Mouse (Mus musculus): ENCODE data around the gene Suds3. TPM values are rescaled to one million over a fixed set of nuclear protein-coding genes. Genes with fewer than 3 reads are reported as not detected.

Gene Suds3
- polyA plus RNA-seq, 1 experiment from 2014 or later = 20.9 TPM

DNA sequence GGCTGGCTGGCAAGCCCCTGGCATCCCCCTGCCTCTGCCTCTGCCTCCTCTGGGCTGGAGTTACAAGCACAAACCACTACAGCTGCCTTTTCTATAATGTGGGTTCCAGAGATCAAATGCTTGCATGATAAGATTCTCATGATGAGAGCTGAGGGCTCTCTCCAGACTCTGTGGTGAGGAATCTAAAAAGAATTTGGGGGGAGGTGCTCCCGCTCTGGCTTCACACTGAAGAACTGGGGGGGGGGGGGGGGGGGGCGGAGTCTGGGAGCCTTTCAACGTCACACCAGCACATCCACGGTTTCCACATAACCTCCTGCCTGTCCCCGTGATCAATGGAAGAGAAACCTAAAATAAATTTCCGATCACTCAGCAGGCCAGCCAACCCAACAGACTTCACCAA is 26.1 kb downstream of the Suds3 start:
- Histone ChIP-seq H3K4me2 (ENCODE audit: low read depth, low read length) (no peak overlapping the region), H3K4me1 (ENCODE audit: control insufficient read depth, insufficient read depth, low read length) (peaks cover 9% of the 10 kb centered on the region; the same call in 1 of the 2 replicates), H3K36me3 (ENCODE audit: control insufficient read depth, insufficient read depth, low read length) (peaks cover 27% of the 10 kb centered on the region), H3K9me3 (ENCODE audit: control insufficient read depth, low read length) (no peaks in the 10 kb centered on the region), H3K9ac (ENCODE audit: low read depth, low read length) (no peak overlapping the region), H3K4me3 (ENCODE audit: low read length) (no peak overlapping the region), H3K27ac (ENCODE audit: low read length) (no peak overlapping the region), H3K27me3 (replicated peaks; ENCODE audit: control insufficient read depth, insufficient read depth, low read length) (no peaks in the 10 kb centered on the region)
- ATAC-seq = peak; percentile 50; the same call in 1 of the 2 replicates
- WGBS = 21% methylated on average over 6 of the region's 6 CpGs

DNA sequence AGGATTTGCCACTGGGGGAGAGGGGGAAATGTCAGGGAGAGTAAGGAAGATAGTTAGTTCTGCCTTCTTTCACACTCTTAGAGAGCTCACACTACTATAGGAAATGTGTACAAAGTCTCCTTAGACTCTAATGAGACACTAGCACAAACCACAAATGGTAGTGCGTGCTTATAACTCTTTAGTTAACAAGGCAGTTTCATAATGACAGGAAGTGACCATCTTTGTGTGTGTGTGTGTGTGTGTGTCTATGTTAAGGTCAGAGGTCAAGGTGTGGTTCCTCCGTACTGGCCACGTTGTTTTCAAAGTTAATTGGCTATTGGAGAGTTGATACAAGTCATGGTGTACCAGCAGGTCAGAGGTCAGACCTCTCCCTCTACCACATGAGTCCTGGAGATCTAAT is 26.8 kb downstream of the Suds3 start:
- Histone ChIP-seq H3K27me3 (replicated peaks; ENCODE audit: control insufficient read depth, insufficient read depth, low read length) (no peaks in the 10 kb centered on the region), H3K9ac (ENCODE audit: low read depth, low read length) (no peak overlapping the region), H3K9me3 (ENCODE audit: control insufficient read depth, low read length) (no peaks in the 10 kb centered on the region), H3K36me3 (ENCODE audit: control insufficient read depth, insufficient read depth, low read length) (peaks cover 24% of the 10 kb centered on the region), H3K4me3 (ENCODE audit: low read length) (no peak overlapping the region), H3K27ac (ENCODE audit: low read length) (no peak overlapping the region), H3K4me1 (ENCODE audit: control insufficient read depth, insufficient read depth, low read length) (peaks cover 9% of the 10 kb centered on the region; the same call in 1 of the 2 replicates), H3K4me2 (ENCODE audit: low read depth, low read length) (no peak overlapping the region)
- 40% methylated on average over 3 of the region's 3 CpGs for WGBS
- no peak for ATAC-seq

DNA sequence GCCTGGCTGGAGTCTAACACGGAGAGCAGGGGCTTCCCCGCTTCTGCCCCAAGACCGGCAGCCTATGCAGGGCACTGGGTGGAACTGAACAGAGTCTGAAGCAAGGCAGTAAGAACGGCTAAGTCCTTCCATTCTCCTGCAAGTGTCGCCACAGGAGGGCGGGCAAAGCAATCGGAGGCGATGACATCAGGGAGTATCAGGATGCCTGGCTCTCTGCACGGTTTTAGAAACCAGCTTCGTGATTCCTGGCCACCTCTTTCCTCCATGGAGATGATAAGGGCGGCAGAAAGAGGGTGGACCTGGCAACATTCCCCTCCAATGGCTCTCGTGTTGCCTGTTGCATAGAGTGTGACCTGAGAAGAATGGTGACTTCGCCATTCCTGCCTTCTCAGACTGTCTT is 28.2 kb downstream of the Suds3 start:
- peak overlapping the region; percentile 7 for H3K4me3 ChIP-seq (ENCODE audit: low read length)
- peak overlapping the region; percentile 40 for H3K4me2 ChIP-seq (ENCODE audit: low read depth, low read length)
- H3K9me3 ChIP-seq (ENCODE audit: control insufficient read depth, low read length) = no peaks in the 10 kb centered on the region
- no peak overlapping the region; the same call in 1 of the 2 replicates for H3K9ac ChIP-seq (ENCODE audit: low read depth, low read length)
- peaks cover 9% of the 10 kb centered on the region; the same call in 1 of the 2 replicates for H3K4me1 ChIP-seq (ENCODE audit: control insufficient read depth, insufficient read depth, low read length)
- ATAC-seq = no peak
- WGBS = 5% methylated on average over 13 of the region's 13 CpGs
- H3K27ac ChIP-seq (ENCODE audit: low read length) = no peak overlapping the region
- H3K36me3 ChIP-seq (ENCODE audit: control insufficient read depth, insufficient read depth, low read length) = peaks cover 13% of the 10 kb centered on the region; the same call in 1 of the 2 replicates
- H3K27me3 ChIP-seq (replicated peaks; ENCODE audit: control insufficient read depth, insufficient read depth, low read length) = no peaks in the 10 kb centered on the region

DNA sequence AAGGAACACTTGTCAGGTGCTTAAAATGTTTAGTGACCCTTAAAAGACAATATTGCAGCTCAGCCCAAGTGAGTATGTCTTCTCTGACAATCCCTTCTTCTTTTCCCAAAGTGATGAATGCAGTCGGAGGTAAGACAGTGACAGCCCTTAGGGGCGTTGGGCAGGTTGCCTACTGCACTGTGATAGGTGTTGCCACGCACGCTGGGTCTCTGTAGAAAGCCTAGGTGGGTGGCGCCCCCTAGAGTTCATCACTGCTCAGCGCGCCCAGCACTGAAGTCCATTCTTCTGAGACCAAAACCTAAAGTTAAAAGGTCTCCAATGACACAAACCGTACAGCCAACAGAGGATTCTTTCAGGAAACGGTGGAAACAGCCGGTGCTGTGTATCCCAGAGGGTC is 46.4 kb downstream of the Suds3 start:
- 0 out of 2 replicates have a peak overlapping the region, but pooled peaks have one; percentile 7 for H3K4me2 ChIP-seq (ENCODE audit: low read depth, low read length)
- ATAC-seq = 0 out of 2 replicates have a peak, but pooled peaks have one; percentile 38

DNA sequence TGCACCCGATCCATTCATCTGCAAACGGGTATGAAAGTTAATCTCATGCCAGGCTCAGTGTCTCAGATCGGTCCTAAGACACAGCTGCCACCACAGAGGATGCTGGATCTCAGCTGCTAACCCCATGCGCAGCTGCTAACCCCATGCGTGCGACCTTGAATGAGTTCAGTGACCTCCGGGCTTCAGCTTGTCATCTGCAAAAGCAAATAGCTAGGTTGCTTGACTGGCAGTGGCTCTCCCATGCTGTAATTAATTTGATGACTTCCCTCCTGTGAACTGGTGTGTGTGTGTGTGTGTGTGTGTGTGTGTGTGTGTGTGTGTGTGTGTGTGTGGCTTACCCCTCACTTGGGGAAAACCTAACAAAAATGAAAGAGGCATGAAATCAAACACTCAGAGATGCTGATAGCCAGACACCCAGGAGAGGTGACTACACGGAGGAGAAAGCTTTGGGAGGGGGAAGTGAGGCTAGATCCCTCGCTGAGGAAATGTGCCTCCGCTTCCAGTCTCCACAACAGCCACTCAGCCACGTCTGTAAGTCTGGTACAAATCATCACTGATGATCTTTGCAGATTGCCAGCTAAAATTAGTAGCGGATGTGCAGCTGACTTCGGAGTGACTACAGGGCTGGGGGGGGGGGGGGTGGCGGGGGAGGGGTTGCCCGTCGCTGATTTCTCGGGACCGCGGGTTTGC is 47.0 kb downstream of the Suds3 start:
- 0 out of 2 replicates have a peak overlapping the region, but pooled peaks have one; percentile 7 for H3K4me2 ChIP-seq (ENCODE audit: low read depth, low read length)
- WGBS = 25% methylated on average over 19 of the region's 19 CpGs

More for the DNA sequence above, 46.4 kb downstream of the Suds3 start:
- Histone ChIP-seq H3K36me3 (ENCODE audit: control insufficient read depth, insufficient read depth, low read length) (no peaks in the 10 kb centered on the region), H3K27me3 (replicated peaks; ENCODE audit: control insufficient read depth, insufficient read depth, low read length) (no peaks in the 10 kb centered on the region), H3K27ac (ENCODE audit: low read length) (no peak overlapping the region), H3K4me1 (ENCODE audit: control insufficient read depth, insufficient read depth, low read length) (no peaks in the 10 kb centered on the region), H3K9ac (ENCODE audit: low read depth, low read length) (no peak overlapping the region), H3K9me3 (ENCODE audit: control insufficient read depth, low read length) (no peaks in the 10 kb centered on the region), H3K4me3 (ENCODE audit: low read length) (no peak overlapping the region)
- 13% methylated on average over 10 of the region's 10 CpGs for WGBS

DNA sequence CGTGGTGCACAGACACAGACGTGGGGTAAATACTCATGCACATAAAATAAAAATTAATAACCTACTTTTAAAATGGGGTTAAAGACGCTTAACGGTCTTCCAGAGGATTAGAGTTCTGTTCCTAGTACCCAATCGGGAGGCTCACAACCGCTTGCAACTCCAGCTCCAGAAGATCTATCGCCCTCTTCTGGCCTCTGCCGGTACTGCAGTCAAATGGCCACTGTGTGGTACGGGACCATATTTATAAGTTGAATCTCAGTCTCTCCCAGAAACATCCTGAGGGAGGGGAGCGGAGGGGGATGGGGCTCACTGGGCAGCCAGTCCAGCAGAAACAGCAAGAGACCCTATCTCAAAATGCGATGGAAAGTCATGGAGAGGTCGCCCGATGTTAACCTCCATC is 47.7 kb downstream of the Suds3 start:
- no peaks in the 10 kb centered on the region for H3K9me3 ChIP-seq (ENCODE audit: control insufficient read depth, low read length)
- no peak overlapping the region for H3K4me3 ChIP-seq (ENCODE audit: low read length)
- no peaks in the 10 kb centered on the region for H3K27me3 ChIP-seq (replicated peaks; ENCODE audit: control insufficient read depth, insufficient read depth, low read length)
- no peak overlapping the region for H3K27ac ChIP-seq (ENCODE audit: low read length)
- no peaks in the 10 kb centered on the region for H3K4me1 ChIP-seq (ENCODE audit: control insufficient read depth, insufficient read depth, low read length)
- no peak overlapping the region for H3K9ac ChIP-seq (ENCODE audit: low read depth, low read length)
- ATAC-seq = no peak
- WGBS = 80% methylated on average over 13 of the region's 13 CpGs
- no peak overlapping the region for H3K4me2 ChIP-seq (ENCODE audit: low read depth, low read length)
- no peaks in the 10 kb centered on the region for H3K36me3 ChIP-seq (ENCODE audit: control insufficient read depth, insufficient read depth, low read length)

More for the DNA sequence above, 47.0 kb downstream of the Suds3 start:
- Histone ChIP-seq H3K4me1 (ENCODE audit: control insufficient read depth, insufficient read depth, low read length) (no peaks in the 10 kb centered on the region), H3K27me3 (replicated peaks; ENCODE audit: control insufficient read depth, insufficient read depth, low read length) (no peaks in the 10 kb centered on the region), H3K36me3 (ENCODE audit: control insufficient read depth, insufficient read depth, low read length) (no peaks in the 10 kb centered on the region), H3K9ac (ENCODE audit: low read depth, low read length) (no peak overlapping the region), H3K4me3 (ENCODE audit: low read length) (no peak overlapping the region), H3K9me3 (ENCODE audit: control insufficient read depth, low read length) (no peaks in the 10 kb centered on the region), H3K27ac (ENCODE audit: low read length) (no peak overlapping the region)
- no peak for ATAC-seq

DNA sequence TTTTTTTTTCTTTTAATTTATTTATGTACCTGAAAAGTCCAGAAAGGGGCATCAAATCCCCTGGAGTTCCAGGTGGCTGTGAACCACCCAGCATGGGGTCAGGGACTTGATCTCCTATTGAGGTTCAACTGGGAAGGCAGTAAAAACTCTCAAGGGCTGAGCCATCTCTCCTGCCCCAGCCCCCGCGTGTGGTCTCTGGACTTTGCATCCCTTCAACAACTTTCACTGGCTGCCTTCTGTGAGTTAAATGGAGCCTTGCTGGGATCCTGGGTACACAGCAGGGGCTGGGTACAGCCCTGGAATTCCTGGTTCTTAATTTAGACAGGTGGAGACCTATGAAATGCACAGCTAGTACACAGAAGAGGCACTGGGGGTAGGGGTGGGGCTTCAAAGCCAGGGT is 54.7 kb downstream of the Suds3 start:
- Histone ChIP-seq H3K4me3 (ENCODE audit: low read length) (no peak overlapping the region), H3K27me3 (replicated peaks; ENCODE audit: control insufficient read depth, insufficient read depth, low read length) (no peaks in the 10 kb centered on the region), H3K36me3 (ENCODE audit: control insufficient read depth, insufficient read depth, low read length) (no peaks in the 10 kb centered on the region), H3K27ac (ENCODE audit: low read length) (no peak overlapping the region), H3K9me3 (ENCODE audit: control insufficient read depth, low read length) (no peaks in the 10 kb centered on the region), H3K4me1 (ENCODE audit: control insufficient read depth, insufficient read depth, low read length) (no peaks in the 10 kb centered on the region), H3K9ac (ENCODE audit: low read depth, low read length) (no peak overlapping the region), H3K4me2 (ENCODE audit: low read depth, low read length) (no peak overlapping the region)
- no peak for ATAC-seq
- WGBS = 39% methylated on average over 2 of the region's 2 CpGs

DNA sequence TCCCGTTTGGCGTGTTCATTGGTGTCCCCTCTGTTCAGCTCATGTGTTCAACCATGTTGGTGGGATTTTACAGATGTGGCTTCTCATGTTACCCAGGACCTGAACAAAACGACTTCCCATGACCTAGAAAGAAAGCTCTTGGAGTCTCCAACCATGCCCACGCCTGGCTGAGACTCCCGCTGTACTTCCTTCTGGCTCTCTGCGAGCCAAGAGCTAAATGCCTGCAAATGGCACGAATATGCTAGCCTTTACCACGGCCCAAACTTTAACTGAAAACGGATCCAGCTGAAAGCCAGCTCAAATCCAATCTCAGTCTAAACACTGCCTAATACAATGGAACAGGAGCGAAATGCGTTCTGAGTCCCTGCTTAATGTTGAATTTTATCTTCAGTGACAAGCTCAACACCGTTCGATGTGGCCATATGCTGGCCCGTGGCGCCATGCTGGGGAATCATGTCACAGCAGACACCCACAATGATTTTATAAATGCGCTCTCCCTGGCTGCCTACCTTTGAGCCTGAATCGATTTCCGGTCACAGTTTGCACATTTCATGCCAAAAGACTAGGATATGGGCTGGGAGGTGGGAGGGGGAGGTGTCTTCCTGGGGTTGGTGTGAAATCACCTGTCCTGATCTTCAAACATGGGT is 55.3 kb downstream of the Suds3 start:
- H3K4me2 ChIP-seq (ENCODE audit: low read depth, low read length) = no peak overlapping the region
- ATAC-seq = no peak
- H3K36me3 ChIP-seq (ENCODE audit: control insufficient read depth, insufficient read depth, low read length) = no peaks in the 10 kb centered on the region
- whole genome bisulfite sequencing = 79% methylated on average over 18 of the region's 18 CpGs
- H3K27ac ChIP-seq (ENCODE audit: low read length) = no peak overlapping the region
- no peaks in the 10 kb centered on the region for H3K4me1 ChIP-seq (ENCODE audit: control insufficient read depth, insufficient read depth, low read length)
- H3K27me3 ChIP-seq (replicated peaks; ENCODE audit: control insufficient read depth, insufficient read depth, low read length) = no peaks in the 10 kb centered on the region
- H3K9ac ChIP-seq (ENCODE audit: low read depth, low read length) = no peak overlapping the region
- no peaks in the 10 kb centered on the region for H3K9me3 ChIP-seq (ENCODE audit: control insufficient read depth, low read length)
- no peak overlapping the region for H3K4me3 ChIP-seq (ENCODE audit: low read length)

DNA sequence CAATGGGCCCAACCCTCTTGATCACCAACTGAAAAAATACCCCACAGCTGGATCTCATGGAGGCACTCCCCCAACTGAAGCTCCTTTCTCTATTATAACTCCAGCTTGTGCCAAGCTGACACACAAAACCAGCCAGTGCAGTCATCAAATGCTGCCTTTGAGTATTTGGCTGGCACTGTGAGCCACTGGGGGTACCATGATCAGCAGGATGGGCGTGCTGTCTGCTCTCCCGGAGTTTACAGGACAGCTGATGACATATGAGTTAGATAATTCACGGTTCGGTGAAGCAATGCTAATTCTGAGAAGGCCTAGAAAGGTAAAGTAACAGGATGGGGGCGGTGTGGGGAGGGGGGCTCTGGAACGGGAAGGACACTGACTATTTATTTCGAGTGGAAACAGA is 66.0 kb downstream of the Suds3 start:
- WGBS = 86% methylated on average over 7 of the region's 7 CpGs
- Histone ChIP-seq H3K4me2 (ENCODE audit: low read depth, low read length) (no peak overlapping the region), H3K27me3 (replicated peaks; ENCODE audit: control insufficient read depth, insufficient read depth, low read length) (no peaks in the 10 kb centered on the region), H3K4me3 (ENCODE audit: low read length) (no peak overlapping the region), H3K4me1 (ENCODE audit: control insufficient read depth, insufficient read depth, low read length) (no peaks in the 10 kb centered on the region), H3K9me3 (ENCODE audit: control insufficient read depth, low read length) (no peaks in the 10 kb centered on the region), H3K36me3 (ENCODE audit: control insufficient read depth, insufficient read depth, low read length) (no peaks in the 10 kb centered on the region), H3K9ac (ENCODE audit: low read depth, low read length) (no peak overlapping the region), H3K27ac (ENCODE audit: low read length) (no peak overlapping the region)
- ATAC-seq = no peak

Data from intestine, embryonic 16.5 days (tissue).